Mouse (Mus musculus) MEL (cell line): ENCODE data around the gene Galnt2. TPM values are rescaled to one million over a fixed set of nuclear protein-coding genes. Genes with fewer than 3 reads are reported as not detected.

Experiments used
- DNase-seq: peaks from one replicate; pipeline ENCODE4 v3.0.0; 2011; ENCODE audit warnings: low read depth, low spot score
- H3K27ac ChIP-seq: 2 replicates; pipeline ENCODE4 v1.5.1; 2012; ENCODE audit warnings: low read depth, mild to moderate bottlenecking, control low read depth, low read length, moderate library complexity; ENCODE audit not compliant: control insufficient read depth
- H3K27me3 ChIP-seq, 2 experiments: fragments of 150-350 bp in 1 of 2; sonication (generic) in 1 of 2; 2 replicates each; pipeline ENCODE4 v1.6.1; 2012; ENCODE audit warnings: low read length in 2 of 2, mild to moderate bottlenecking in 2 of 2, improper control_type of control experiment in 1 of 2, moderate library complexity in 1 of 2; ENCODE audit not compliant: insufficient read depth in 2 of 2, control insufficient read depth in 1 of 2
- H3K36me3 ChIP-seq, 2 experiments: 2 replicates each; pipeline ENCODE4 v1.6.1; 2012 to 2014; ENCODE audit warnings: low read length in 2 of 2, improper control_type of control experiment in 1 of 2, inconsistent platforms in 1 of 2, mild to moderate bottlenecking in 1 of 2; ENCODE audit not compliant: insufficient read depth in 2 of 2, control insufficient read depth in 1 of 2
- H3K4me1 ChIP-seq, 2 experiments: fragments of 150-350 bp in 1 of 2; sonication (generic) in 1 of 2; 2 replicates each; pipeline ENCODE4 v1.6.1; 2012; ENCODE audit warnings: low read length in 2 of 2, improper control_type of control experiment in 1 of 2, mild to moderate bottlenecking in 1 of 2; ENCODE audit not compliant: insufficient read depth in 2 of 2, control insufficient read depth in 1 of 2
- H3K4me3 ChIP-seq, 2 experiments: fragments of 150-350 bp in 1 of 2; sonication (generic) in 1 of 2; 2 replicates each; pipeline ENCODE4 v1.5.1; 2012; ENCODE audit warnings: low read depth in 2 of 2, low read length in 2 of 2, mild to moderate bottlenecking in 2 of 2, moderate library complexity in 2 of 2, control low read depth in 1 of 2, improper control_type of control experiment in 1 of 2; ENCODE audit not compliant: control insufficient read depth in 1 of 2, insufficient read depth in 1 of 2
- H3K79me2 ChIP-seq: 2 replicates; pipeline ENCODE4 v1.6.1; 2012; ENCODE audit warnings: mild to moderate bottlenecking, low read length, moderate library complexity; ENCODE audit not compliant: control insufficient read depth, poor library complexity, insufficient read depth
- H3K9ac ChIP-seq: 2 replicates; pipeline ENCODE4 v1.6.1; 2012; ENCODE audit warnings: low read depth, mild to moderate bottlenecking, control low read depth, low read length, moderate library complexity; ENCODE audit not compliant: control insufficient read depth, poor library complexity, severe bottlenecking
- H3K9me3 ChIP-seq: fragments of 150-350 bp; sonication (generic); replicated peaks from 2 replicates; pipeline ENCODE4 v1.6.1; 2012; ENCODE audit warnings: mild to moderate bottlenecking, low read length, improper control_type of control experiment, moderate library complexity; ENCODE audit not compliant: insufficient read depth
- BHLHE40 ChIP-seq: IDR thresholded peaks from 2 replicates; pipeline ENCODE4 v1.6.1; 2012; ENCODE audit warnings: low read depth, mild to moderate bottlenecking, inconsistent platforms, low read length, improper control_type of control experiment, borderline replicate concordance
- CHD2 ChIP-seq: IDR thresholded peaks from 2 replicates; pipeline ENCODE4 v1.6.1; 2011; ENCODE audit warnings: low read length, improper control_type of control experiment
- CTCF ChIP-seq, 3 experiments: IDR thresholded peaks in 2 of 3; conservative IDR thresholded peaks in 1 of 3; 2 replicates each; pipeline ENCODE4 v1.5.1; 2011 to 2012; ENCODE audit warnings: low read length in 3 of 3, low read depth in 2 of 3, mild to moderate bottlenecking in 2 of 3, improper control_type of control experiment in 1 of 3, inconsistent platforms in 1 of 3, mixed read lengths in 1 of 3, moderate library complexity in 1 of 3; ENCODE audit not compliant: control insufficient read depth in 1 of 3, insufficient read depth in 1 of 3, poor library complexity in 1 of 3, severe bottlenecking in 1 of 3
- E2F4 ChIP-seq: IDR thresholded peaks from 2 replicates; pipeline ENCODE4 v1.6.1; 2011; ENCODE audit warnings: low read depth, low read length, improper control_type of control experiment, borderline replicate concordance
- ELF1 ChIP-seq: IDR thresholded peaks from 2 replicates; pipeline ENCODE4 v1.6.1; 2014; ENCODE audit warnings: low read depth, mild to moderate bottlenecking, inconsistent platforms, low read length, improper control_type of control experiment, moderate library complexity
- GABPA ChIP-seq: IDR thresholded peaks from 2 replicates; pipeline ENCODE4 v1.6.1; 2012; ENCODE audit warnings: low read depth, mild to moderate bottlenecking, inconsistent platforms, low read length, improper control_type of control experiment, moderate library complexity
- GATA1 ChIP-seq: IDR thresholded peaks from 2 replicates; pipeline ENCODE4 v1.6.1; 2011; ENCODE audit warnings: low read depth, low read length, improper control_type of control experiment
- JUND ChIP-seq: IDR thresholded peaks from 2 replicates; pipeline ENCODE4 v1.6.1; 2011; ENCODE audit warnings: low read depth, mild to moderate bottlenecking, improper control_type of control experiment, low read length
- KAT2A ChIP-seq: conservative IDR thresholded peaks from 2 replicates; pipeline ENCODE4 v1.6.1; 2012; ENCODE audit warnings: low read depth, low read length, improper control_type of control experiment, inconsistent platforms
- MEF2A ChIP-seq: IDR thresholded peaks from 2 replicates; pipeline ENCODE4 v1.6.1; 2014; ENCODE audit warnings: low read depth, mild to moderate bottlenecking, inconsistent platforms, low read length, improper control_type of control experiment; ENCODE audit not compliant: poor library complexity, insufficient replicate concordance, severe bottlenecking; ENCODE audit errors: extremely low read depth
- NELFE ChIP-seq: IDR thresholded peaks from 2 replicates; pipeline ENCODE4 v1.6.1; 2011; ENCODE audit warnings: low read depth, low read length, improper control_type of control experiment
- POLR2A ChIP-seq, 2 experiments: IDR thresholded peaks; 2 replicates each; pipeline ENCODE4 v1.6.1; 2011 to 2012; ENCODE audit warnings: low read length in 2 of 2, mild to moderate bottlenecking in 2 of 2, control low read depth in 1 of 2, improper control_type of control experiment in 1 of 2, low read depth in 1 of 2, moderate library complexity in 1 of 2; ENCODE audit not compliant: control insufficient read depth in 1 of 2, insufficient read depth in 1 of 2, poor library complexity in 1 of 2
- POLR2AphosphoS2 ChIP-seq: IDR thresholded peaks from 2 replicates; pipeline ENCODE4 v1.6.1; 2011; ENCODE audit warnings: low read length, improper control_type of control experiment
- RAD21 ChIP-seq: IDR thresholded peaks from 2 replicates; pipeline ENCODE4 v1.6.1; 2011; ENCODE audit warnings: mild to moderate bottlenecking, low read depth, low read length, improper control_type of control experiment
- RCOR1 ChIP-seq: IDR thresholded peaks from 2 replicates; pipeline ENCODE4 v1.6.1; 2012; ENCODE audit warnings: low read depth, mild to moderate bottlenecking, inconsistent platforms, low read length, improper control_type of control experiment
- SIN3A ChIP-seq: IDR thresholded peaks from 2 replicates; pipeline ENCODE4 v1.6.1; 2012; ENCODE audit warnings: low read length, improper control_type of control experiment, inconsistent platforms
- SMC3 ChIP-seq: IDR thresholded peaks from 2 replicates; pipeline ENCODE4 v1.6.1; 2011; ENCODE audit warnings: low read depth, low read length, improper control_type of control experiment
- TAL1 ChIP-seq: IDR thresholded peaks from 2 replicates; pipeline ENCODE4 v1.6.1; 2012; ENCODE audit warnings: mild to moderate bottlenecking, inconsistent platforms, low read length, moderate library complexity, mixed read lengths
- TBP ChIP-seq: IDR thresholded peaks from 2 replicates; pipeline ENCODE4 v1.8.0; 2011; ENCODE audit warnings: low read depth, low read length, improper control_type of control experiment
- TCF12 ChIP-seq: IDR thresholded peaks from 2 replicates; pipeline ENCODE4 v1.6.1; 2014; ENCODE audit warnings: low read depth, mild to moderate bottlenecking, inconsistent platforms, low read length, improper control_type of control experiment, moderate library complexity
- UBTF ChIP-seq: IDR thresholded peaks from 2 replicates; pipeline ENCODE4 v1.6.1; 2012; ENCODE audit warnings: low read depth, mild to moderate bottlenecking, inconsistent platforms, low read length, improper control_type of control experiment, moderate library complexity, borderline replicate concordance; ENCODE audit not compliant: insufficient read depth
- USF1 ChIP-seq: IDR thresholded peaks from 2 replicates; pipeline ENCODE4 v1.6.1; 2014; ENCODE audit warnings: low read depth, mild to moderate bottlenecking, inconsistent platforms, low read length, improper control_type of control experiment, moderate library complexity
- ZC3H11A ChIP-seq: IDR thresholded peaks from 2 replicates; pipeline ENCODE4 v1.6.1; 2012; ENCODE audit warnings: low read depth, mild to moderate bottlenecking, inconsistent platforms, low read length, improper control_type of control experiment
- ZKSCAN1 ChIP-seq: IDR thresholded peaks from 2 replicates; pipeline ENCODE4 v1.6.1; 2012; ENCODE audit warnings: low read depth, mild to moderate bottlenecking, inconsistent platforms, low read length, improper control_type of control experiment, moderate library complexity
- ZMIZ1 ChIP-seq: IDR thresholded peaks from 2 replicates; pipeline ENCODE4 v1.6.1; 2012; ENCODE audit warnings: low read depth, mild to moderate bottlenecking, inconsistent platforms, low read length, improper control_type of control experiment, moderate library complexity
- polyA plus RNA-seq, 2 experiments: library from polyadenylated mRNA; stranded (reverse) in 1 of 2; unstranded in 1 of 2; fragments of >175 nt in 1 of 2; fragments of >200 nt in 1 of 2; gene quantifications; 2 replicates each; pipeline versions ENCODE4 v1.2.1 to v1.2.4; 2012; ENCODE audit warnings: low replicate concordance in 2 of 2, low read depth in 1 of 2; ENCODE audit not compliant: insufficient read length in 2 of 2, insufficient read depth in 1 of 2, missing spikeins in 1 of 2
- total RNA-seq: library from RNA; depleted of rRNA; stranded (reverse); fragments of 300-350 nt; gene quantifications from 2 replicates; pipeline ENCODE4 v1.2.3, GENCODE M21; 2012

Galnt2 gene
- total and polyA plus RNA-seq, 3 experiments: 12.0 to 14.5 TPM; not detected in 1

- Histone ChIP-seq H3K9ac (no peak overlapping the region), H3K27ac (no peak overlapping the region), H3K27me3 (no peaks in the 10 kb centered on the region), H3K4me1 (no peaks in the 10 kb centered on the region), H3K9me3 (no peaks in the 10 kb centered on the region), H3K4me3 (no peak overlapping the region), H3K36me3 (no peaks in the 10 kb centered on the region), H3K79me2 (no peaks in the 10 kb centered on the region)
- TF ChIP-seq GATA1 (no peak), RCOR1 (no peak), TBP (no peak), ELF1 (no peak), GABPA (no peak), UBTF (no peak), POLR2A (IDR thresholded peaks at IDR 0.05; ENCODE audit: control insufficient read depth in 1 of 2, insufficient read depth in 1 of 2, low read depth in 1 of 2, low read length in 2 of 2, poor library complexity in 1 of 2) (no peak), TAL1 (no peak)
- no peak for DNase-seq
These were observed 72.2 kb downstream of the Galnt2 start for GRCm38 (mm10) chr8:124303211-124303902.

- Histone ChIP-seq H3K79me2 (no peaks in the 10 kb centered on the region), H3K27me3 (no peaks in the 10 kb centered on the region), H3K4me1 (no peaks in the 10 kb centered on the region), H3K36me3 (no peaks in the 10 kb centered on the region), H3K27ac (no peak overlapping the region), H3K4me3 (no peak overlapping the region), H3K9me3 (no peaks in the 10 kb centered on the region), H3K9ac (no peak overlapping the region)
- TF ChIP-seq CTCF (IDR thresholded peaks at IDR 0.05 in 2 of 3, conservative IDR thresholded peaks at IDR 0.05 in 1 of 3; ENCODE audit: control insufficient read depth in 1 of 3, insufficient read depth in 1 of 3, low read depth in 2 of 3, low read length in 3 of 3, poor library complexity in 1 of 3, severe bottlenecking in 1 of 3) (no peak), ZKSCAN1 (no peak), ZC3H11A (no peak), KAT2A (no peak), JUND (no peak), GABPA (no peak), POLR2AphosphoS2 (no peak), TBP (no peak), USF1 (no peak), TAL1 (no peak), NELFE (no peak)
- DNase-seq: no peak
These were observed 73.0 kb downstream of the Galnt2 start for GRCm38 (mm10) chr8:124304141-124304540.

GRCm38 (mm10) chr8:124306574-124306973 lies 75.4 kb downstream of the Galnt2 start:
- H3K9ac ChIP-seq: no peak overlapping the region
- TF ChIP-seq SIN3A (no peak), ZC3H11A (no peak), RAD21 (no peak), BHLHE40 (no peak), MEF2A (no peak), RCOR1 (no peak), E2F4 (no peak), USF1 (no peak), CHD2 (no peak), UBTF (no peak), SMC3 (no peak), JUND (no peak), ZMIZ1 (no peak), TCF12 (no peak), NELFE (no peak), GABPA (no peak)
- H3K27me3 ChIP-seq: no peaks in the 10 kb centered on the region
- DNase-seq: no peak
- no peaks in the 10 kb centered on the region for H3K4me1 ChIP-seq
- H3K79me2 ChIP-seq: no peaks in the 10 kb centered on the region
- no peak overlapping the region for H3K27ac ChIP-seq
- H3K4me3 ChIP-seq: no peak overlapping the region
- H3K9me3 ChIP-seq: no peaks in the 10 kb centered on the region
- no peaks in the 10 kb centered on the region for H3K36me3 ChIP-seq
